Mouse (Mus musculus) embryo, embryonic 10 days (tissue): ENCODE data around the gene Uts2.
"Not testable (repeated sequence)": the region's sequence is repeated elsewhere in the genome, so short reads cannot be mapped to it uniquely, and the experiment has no call there.

Experiments
- DNase-seq: peaks from one replicate; pipeline ENCODE4 v3.0.0-alpha.2; 2015; ENCODE audit warnings: low spot score

The Uts2 gene

GRCm38 (mm10) chr4:151015946-151016345, 19.0 kb downstream of the Uts2 start:
- peak; percentile 32 for DNase-seq

DNA sequence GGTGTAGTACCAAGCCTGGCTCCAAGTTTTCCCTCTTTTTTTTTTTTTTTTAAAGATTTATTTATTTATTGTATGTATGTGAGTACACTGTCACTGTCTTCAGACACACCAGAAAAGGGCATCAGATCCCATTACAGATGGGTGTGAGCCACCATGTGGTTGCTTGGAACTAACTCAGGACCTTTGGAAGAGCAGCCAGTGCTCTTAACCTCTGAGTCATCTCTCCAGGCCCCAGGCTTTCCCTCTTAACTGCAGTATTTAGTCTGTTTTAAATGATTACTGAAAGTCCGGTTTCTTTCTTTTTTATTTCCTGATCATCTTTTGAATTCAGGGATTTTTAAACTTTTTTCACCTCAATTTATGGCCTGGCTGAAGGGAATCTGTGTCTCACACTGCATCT, 20.5 kb downstream of the Uts2 start:
- not testable (repeated sequence) for DNase-seq

DNA sequence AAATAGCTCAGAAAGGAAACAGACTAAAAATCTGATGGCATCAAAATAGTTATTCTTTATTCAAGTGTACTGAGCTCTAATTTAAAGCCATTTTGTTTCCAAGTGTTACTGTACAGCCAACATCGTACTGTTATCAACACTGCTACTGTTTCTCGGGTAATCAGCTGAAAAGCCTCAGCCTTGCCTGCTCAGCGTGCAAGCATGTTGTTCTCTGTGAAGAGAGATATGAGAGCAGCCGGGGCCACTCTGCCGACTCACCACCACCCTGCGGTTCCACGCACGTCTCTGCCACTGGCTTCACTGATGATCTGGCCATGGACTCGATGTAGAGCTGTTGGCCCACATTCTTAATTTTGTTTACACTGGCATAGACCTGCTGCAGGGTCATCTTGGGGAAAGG, 27.3 kb downstream of the Uts2 start:
- DNase-seq: no peak

DNA sequence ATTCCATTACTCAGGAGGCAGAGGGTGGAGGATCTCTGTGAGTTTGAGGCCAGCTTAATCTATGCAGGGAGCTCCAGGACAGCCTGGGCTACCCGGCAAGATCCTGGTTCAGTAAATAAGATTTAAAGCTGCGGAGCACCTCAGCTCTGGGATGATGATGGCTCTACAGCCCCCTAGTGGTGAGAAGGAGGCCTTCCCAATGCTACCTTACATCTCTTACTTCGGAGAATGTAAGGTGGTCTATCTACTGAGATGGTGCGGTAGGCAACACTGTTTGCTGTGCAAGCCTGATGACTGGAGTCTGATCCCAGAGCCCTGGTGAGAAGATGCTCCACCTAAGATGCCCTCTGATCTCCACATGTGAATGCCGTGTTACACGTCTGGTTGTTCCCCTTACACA, 30.1 kb downstream of the Uts2 start:
- peak; percentile 75 for DNase-seq

DNA sequence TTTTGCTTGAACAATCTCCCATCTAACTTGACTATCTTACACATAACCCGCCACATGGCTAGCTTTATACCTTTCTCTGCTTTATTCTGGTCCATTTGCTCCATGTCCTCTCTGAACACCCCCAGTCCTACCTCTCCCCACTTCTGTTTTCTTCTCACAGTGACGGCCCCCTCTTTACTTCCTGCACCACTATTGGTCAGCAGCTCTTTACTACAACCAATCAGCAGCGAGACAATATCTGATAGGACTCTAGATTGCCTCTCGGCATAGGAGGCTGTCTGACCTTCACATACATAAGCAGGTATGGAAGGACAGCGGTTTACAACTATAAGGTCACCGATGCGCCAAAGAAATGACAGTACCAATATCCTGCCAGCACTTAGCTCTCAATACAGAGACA, 39.6 kb downstream of the Uts2 start:
- no peak for DNase-seq

DNA sequence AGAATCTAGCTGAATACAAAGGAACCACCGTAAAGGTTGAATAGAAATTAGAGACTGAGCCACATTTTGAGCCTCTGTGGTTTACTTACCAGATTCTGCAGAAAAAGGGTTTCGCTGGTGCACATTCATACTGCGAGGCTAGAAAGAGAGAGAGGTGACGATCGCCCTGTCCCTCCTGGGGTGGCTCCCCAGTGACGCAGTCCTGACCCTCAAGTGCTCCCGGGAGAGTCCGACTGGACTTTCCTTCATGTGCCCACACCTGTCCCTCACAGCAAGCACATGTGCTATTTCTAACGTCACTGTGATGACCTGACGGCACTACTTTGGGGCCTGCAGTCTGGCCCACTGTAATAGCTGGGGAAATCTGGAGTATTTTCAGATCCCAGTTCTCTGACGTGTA, 40.9 kb downstream of the Uts2 start:
- no peak for DNase-seq

DNA sequence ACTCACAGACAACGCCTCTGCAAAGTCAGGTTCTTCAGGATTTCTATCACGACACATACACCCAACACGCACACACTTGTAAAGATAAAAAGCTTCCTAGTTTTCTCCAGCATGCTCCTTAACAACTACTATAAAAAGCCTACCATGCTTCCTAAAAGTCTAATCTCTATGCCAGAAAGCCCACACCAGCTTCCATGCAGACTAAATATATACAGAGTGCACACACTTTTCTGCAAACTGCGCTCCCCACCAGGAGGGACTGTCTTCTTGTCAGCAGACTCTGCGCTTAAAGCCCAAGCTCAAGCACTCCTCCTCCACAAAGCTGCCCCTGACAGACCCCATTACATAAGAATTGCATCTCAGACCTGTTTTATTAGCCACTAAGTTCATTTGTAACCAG, 44.6 kb downstream of the Uts2 start:
- DNase-seq: no peak

DNA sequence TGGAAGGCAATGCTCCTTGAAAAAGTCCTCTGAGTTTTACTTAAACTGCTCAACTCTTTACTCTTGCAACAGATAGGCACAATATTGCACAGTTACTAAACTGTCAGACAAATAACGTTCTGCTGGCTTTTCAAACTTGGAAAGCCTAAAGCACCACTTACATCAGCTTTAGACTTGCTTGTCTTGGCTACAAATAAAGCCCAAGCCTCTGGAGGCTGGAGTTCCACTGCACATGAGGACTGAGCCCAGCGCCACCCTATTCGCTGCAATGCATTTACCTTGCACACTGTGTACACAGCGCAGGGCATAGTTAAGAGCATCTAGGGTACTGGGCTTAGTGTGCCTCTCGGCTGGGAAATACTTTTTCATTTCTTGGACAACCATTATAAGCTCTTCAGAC, 46.4 kb downstream of the Uts2 start:
- DNase-seq: no peak

- peak; percentile 96 for DNase-seq
Observed at GRCm38 (mm10) chr4:151044037-151044943, 47.4 kb downstream of the Uts2 start, which contains the start of gene Per3. Gene Per3 (minus strand): TSS chr4:151044665.

DNA sequence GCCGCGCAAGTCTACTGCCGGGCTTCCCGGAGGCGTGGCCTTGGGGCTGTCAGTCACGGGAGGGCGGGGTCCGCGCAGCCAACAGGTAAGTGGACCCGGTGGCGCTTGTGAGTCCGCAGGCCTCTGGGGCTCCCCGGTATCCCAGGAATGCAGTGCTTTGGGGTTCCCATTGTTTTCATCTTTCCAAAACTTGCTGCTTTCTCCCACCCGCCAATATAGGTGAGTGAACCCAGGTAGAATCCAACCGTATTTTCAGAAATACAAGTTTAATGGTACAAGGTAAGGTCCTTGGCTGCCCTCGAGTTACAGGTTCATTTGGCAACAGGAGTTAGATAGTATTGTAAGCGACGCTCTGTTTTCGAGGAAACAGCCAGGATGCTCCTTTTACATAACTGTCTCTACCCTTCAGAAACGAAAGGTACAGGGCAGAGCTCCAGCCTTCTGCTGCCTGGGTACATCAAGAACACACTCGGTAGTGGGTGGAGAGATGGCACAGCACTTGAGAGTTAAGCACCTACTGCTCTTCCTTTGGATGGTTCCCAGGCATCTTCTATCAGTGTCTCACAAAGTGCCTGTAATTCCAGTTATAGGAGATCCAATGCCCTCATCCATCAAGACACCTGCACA, 48.2 kb downstream of the Uts2 start:
- no peak for DNase-seq

- no peak for DNase-seq
Observed at GRCm38 (mm10) chr4:151046524-151046923, 49.6 kb downstream of the Uts2 start.

- no peak for DNase-seq
Observed at GRCm38 (mm10) chr4:151051162-151051561, 54.3 kb downstream of the Uts2 start.
